Mouse (Mus musculus) embryonic facial prominence, embryonic 10.5 days (tissue): ENCODE measurements at regions not wholly inside any gene's neighbourhood (a gene's known extent, or its start where the extent isn't known, plus 50 kb on each side); places are given as distances from the start of the nearest gene placed in this dataset.

Experiments used
- DNase-seq: peaks from one replicate; pipeline ENCODE4 v3.0.0-alpha.2; 2017; ENCODE audit warnings: low spot score
- H3K27ac ChIP-seq: fragments of 300-500 bp; sonication (generic); replicated peaks from 2 replicates; pipeline ENCODE4 v1.5.1; 2016; ENCODE audit warnings: mild to moderate bottlenecking
- H3K27me3 ChIP-seq: fragments of 300-500 bp; sonication (generic); replicated peaks from 2 replicates; pipeline ENCODE4 v1.6.1; 2016; ENCODE audit warnings: low read depth, mild to moderate bottlenecking; ENCODE audit not compliant: poor library complexity, severe bottlenecking
- H3K36me3 ChIP-seq: fragments of 300-500 bp; sonication (generic); replicated peaks from 2 replicates; pipeline ENCODE4 v1.6.1; 2016; ENCODE audit warnings: mild to moderate bottlenecking, moderate library complexity
- H3K4me1 ChIP-seq: fragments of 300-500 bp; sonication (generic); 2 replicates; pipeline ENCODE4 v1.6.1; 2016
- H3K4me3 ChIP-seq: fragments of 300-500 bp; sonication (generic); 2 replicates; pipeline ENCODE4 v1.5.1; 2016; ENCODE audit warnings: mild to moderate bottlenecking, moderate library complexity
- H3K9me3 ChIP-seq: fragments of 300-500 bp; sonication (generic); 2 replicates; pipeline ENCODE4 v1.6.1; 2016; ENCODE audit warnings: mild to moderate bottlenecking
- WGBS: fragments of 180-500 bp; shearing (Covaris S2); methylation state at CpG from one replicate; pipeline ENCODE4 v1.1.7; 2016; 5-methylcytosine and 5-hydroxymethylcytosine counted together

- H3K36me3 ChIP-seq = no peaks in the 10 kb centered on the region
- 94% methylated on average over 3 of the region's 3 CpGs for WGBS
These were observed 144.8 kb downstream of the Hhipl2 start for GRCm38 (mm10) chr1:183562853-183563252.

GRCm38 (mm10) chr1:183573621-183574585 lies 155.9 kb downstream of the Hhipl2 start:
- WGBS = 49% methylated on average over 10 of the region's 10 CpGs
- no peaks in the 10 kb centered on the region for H3K36me3 ChIP-seq
- no peaks in the 10 kb centered on the region for H3K27me3 ChIP-seq
- no peak overlapping the region for H3K4me3 ChIP-seq
- H3K27ac ChIP-seq = no peak overlapping the region
- H3K9me3 ChIP-seq = 0 out of 2 replicates have a peak, but pooled peaks cover 2% of the 10 kb centered on the region
- H3K4me1 ChIP-seq = 0 out of 2 replicates have a peak, but pooled peaks cover 2% of the 10 kb centered on the region
- DNase-seq = no peak

More at GRCm38 (mm10) chr1:183562853-183563252, 144.8 kb downstream of the Hhipl2 start:
- H3K4me1 ChIP-seq = no peaks in the 10 kb centered on the region
- no peaks in the 10 kb centered on the region for H3K9me3 ChIP-seq
- H3K27ac ChIP-seq = no peak overlapping the region
- no peaks in the 10 kb centered on the region for H3K27me3 ChIP-seq
- no peak overlapping the region for H3K4me3 ChIP-seq
- no peak for DNase-seq

GRCm38 (mm10) chr1:183584861-183585260 lies 166.8 kb downstream of the Hhipl2 start:
- no peak overlapping the region for H3K4me3 ChIP-seq
- WGBS = 85% methylated on average over 6 of the region's 6 CpGs
- no peaks in the 10 kb centered on the region for H3K4me1 ChIP-seq
- no peak for DNase-seq
- H3K27me3 ChIP-seq = no peaks in the 10 kb centered on the region
- no peaks in the 10 kb centered on the region for H3K9me3 ChIP-seq
- H3K36me3 ChIP-seq = no peaks in the 10 kb centered on the region
- no peak overlapping the region for H3K27ac ChIP-seq

- 83% methylated on average over 4 of the region's 4 CpGs for WGBS
- no peak for DNase-seq
- Histone ChIP-seq H3K4me3 (no peak overlapping the region), H3K4me1 (no peaks in the 10 kb centered on the region), H3K27me3 (no peaks in the 10 kb centered on the region), H3K36me3 (no peaks in the 10 kb centered on the region), H3K27ac (no peak overlapping the region), H3K9me3 (no peaks in the 10 kb centered on the region)
These were observed 168.4 kb downstream of the Hhipl2 start for GRCm38 (mm10) chr1:183586406-183586805.

GRCm38 (mm10) chr1:183595306-183595705 lies 177.3 kb downstream of the Hhipl2 start:
- WGBS = 84% methylated on average over 5 of the region's 5 CpGs
- no peak for DNase-seq
- H3K4me1 ChIP-seq = no peaks in the 10 kb centered on the region
- no peaks in the 10 kb centered on the region for H3K36me3 ChIP-seq
- no peaks in the 10 kb centered on the region for H3K9me3 ChIP-seq
- no peak overlapping the region for H3K27ac ChIP-seq
- no peaks in the 10 kb centered on the region for H3K27me3 ChIP-seq
- no peak overlapping the region for H3K4me3 ChIP-seq

GRCm38 (mm10) chr1:183600466-183600865 lies 182.5 kb downstream of the Hhipl2 start:
- Histone ChIP-seq H3K27ac (no peak overlapping the region), H3K4me3 (no peak overlapping the region), H3K9me3 (no peaks in the 10 kb centered on the region), H3K4me1 (no peaks in the 10 kb centered on the region), H3K27me3 (no peaks in the 10 kb centered on the region), H3K36me3 (no peaks in the 10 kb centered on the region)
- whole genome bisulfite sequencing = 75% methylated on average over 8 of the region's 8 CpGs
- DNase-seq = no peak

GRCm38 (mm10) chr1:183611966-183612694 lies 194.1 kb downstream of the Hhipl2 start:
- DNase-seq = no peak
- 84% methylated on average over 8 of the region's 8 CpGs for WGBS

GRCm38 (mm10) chr1:183619451-183620059 lies 201.5 kb downstream of the Hhipl2 start:
- no peak for DNase-seq
- 90% methylated on average over 9 of the region's 9 CpGs for WGBS
- no peak overlapping the region for H3K27ac ChIP-seq

More at GRCm38 (mm10) chr1:183611966-183612694, 194.1 kb downstream of the Hhipl2 start:
- H3K4me1 ChIP-seq = no peaks in the 10 kb centered on the region
- H3K36me3 ChIP-seq = no peaks in the 10 kb centered on the region
- H3K9me3 ChIP-seq = no peaks in the 10 kb centered on the region
- no peaks in the 10 kb centered on the region for H3K27me3 ChIP-seq
- H3K27ac ChIP-seq = no peak overlapping the region
- no peak overlapping the region for H3K4me3 ChIP-seq

GRCm38 (mm10) chr1:183622341-183622740 lies 204.3 kb downstream of the Hhipl2 start:
- no peak overlapping the region for H3K4me3 ChIP-seq
- no peak overlapping the region for H3K27ac ChIP-seq
- no peaks in the 10 kb centered on the region for H3K4me1 ChIP-seq
- no peak for DNase-seq
- H3K9me3 ChIP-seq = no peaks in the 10 kb centered on the region
- H3K27me3 ChIP-seq = no peaks in the 10 kb centered on the region
- H3K36me3 ChIP-seq = no peaks in the 10 kb centered on the region
- WGBS = 86% methylated on average over 4 of the region's 4 CpGs

More at GRCm38 (mm10) chr1:183619451-183620059, 201.5 kb downstream of the Hhipl2 start:
- Histone ChIP-seq H3K9me3 (no peaks in the 10 kb centered on the region), H3K4me1 (no peaks in the 10 kb centered on the region), H3K36me3 (no peaks in the 10 kb centered on the region), H3K27me3 (no peaks in the 10 kb centered on the region), H3K4me3 (no peak overlapping the region)

GRCm38 (mm10) chr1:183624266-183624665 lies 206.3 kb downstream of the Hhipl2 start:
- Histone ChIP-seq H3K4me3 (no peak overlapping the region), H3K4me1 (no peaks in the 10 kb centered on the region), H3K27ac (no peak overlapping the region), H3K36me3 (no peaks in the 10 kb centered on the region), H3K9me3 (no peaks in the 10 kb centered on the region), H3K27me3 (no peaks in the 10 kb centered on the region)
- 41% methylated on average over 1 of the region's 1 CpGs for WGBS
- DNase-seq = no peak

GRCm38 (mm10) chr1:183633810-183634209 lies 215.8 kb downstream of the Hhipl2 start:
- Histone ChIP-seq H3K4me3 (no peak overlapping the region), H3K27me3 (no peaks in the 10 kb centered on the region), H3K9me3 (no peaks in the 10 kb centered on the region), H3K36me3 (no peaks in the 10 kb centered on the region), H3K4me1 (no peaks in the 10 kb centered on the region), H3K27ac (no peak overlapping the region)
- DNase-seq = no peak
- 83% methylated on average over 6 of the region's 6 CpGs for WGBS

- no peak overlapping the region for H3K4me3 ChIP-seq
- DNase-seq = no peak
- H3K27me3 ChIP-seq = no peaks in the 10 kb centered on the region
- WGBS = 81% methylated on average over 1 of the region's 1 CpGs
- H3K9me3 ChIP-seq = no peaks in the 10 kb centered on the region
- no peaks in the 10 kb centered on the region for H3K36me3 ChIP-seq
- no peak overlapping the region for H3K27ac ChIP-seq
- H3K4me1 ChIP-seq = no peaks in the 10 kb centered on the region
These were observed 216.8 kb downstream of the Hhipl2 start for GRCm38 (mm10) chr1:183634836-183635235.
